Mouse (Mus musculus): ENCODE measurements around the gene Wdfy3. TPM values are rescaled to one million over a fixed set of nuclear protein-coding genes. Genes with fewer than 3 reads are reported as not detected.

The Wdfy3 gene
- polyA plus RNA-seq, 1 experiment from 2014 or later, result 14.3 TPM

DNA sequence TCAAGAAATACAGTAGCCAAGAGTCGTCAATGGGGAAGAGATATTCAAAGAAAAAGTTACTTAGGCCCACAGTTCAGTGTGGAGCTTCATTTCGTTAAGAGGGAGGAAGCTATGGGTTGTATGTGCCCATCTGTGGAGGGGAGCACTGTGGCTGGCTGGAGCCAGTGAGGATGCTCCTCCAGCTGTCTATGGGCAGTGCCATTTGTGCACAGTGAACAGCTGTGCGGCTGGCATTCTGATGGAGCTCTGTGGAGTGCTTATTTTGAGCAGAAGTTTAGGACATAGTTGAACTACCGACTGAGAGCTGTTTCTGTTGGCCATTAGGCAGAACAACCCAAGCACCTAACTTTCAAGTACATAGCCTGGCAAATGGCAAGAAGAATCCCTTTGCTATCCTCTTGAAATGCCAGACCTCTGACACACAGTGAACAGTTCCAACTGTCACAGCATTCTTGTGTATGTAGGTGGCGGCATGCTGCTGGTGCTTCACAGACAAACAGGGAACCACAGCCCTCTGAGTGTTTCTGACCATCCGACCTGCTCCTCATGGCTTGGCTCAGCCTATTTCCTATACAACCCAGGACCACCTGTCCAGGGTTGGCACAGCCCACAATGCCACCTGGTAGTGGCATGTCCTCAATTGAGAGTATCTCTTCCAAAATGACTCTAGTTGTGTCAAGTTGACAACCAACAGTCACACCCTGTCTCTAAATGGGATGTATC lies 177.9 kb downstream of the Wdfy3 start:
- no peaks in the 10 kb centered on the region for H3K9me3 ChIP-seq (replicated peaks; ENCODE audit: control insufficient read depth, low read length)
- H3K27ac ChIP-seq (ENCODE audit: low read depth, low read length), result no peak overlapping the region
- H3K36me3 ChIP-seq (ENCODE audit: control insufficient read depth, insufficient read depth, low read length), result peaks cover 43% of the 10 kb centered on the region
- no peak overlapping the region for H3K9ac ChIP-seq (ENCODE audit: low read depth, low read length)
- 84% methylated on average over 6 of the region's 6 CpGs for WGBS (ENCODE audit: insufficient replicate concordance)
- H3K4me3 ChIP-seq (ENCODE audit: low read depth, low read length), result no peak overlapping the region
- no peak for ATAC-seq (replicated peaks; ENCODE audit: insufficient number of reproducible peaks, low FRiP score, low TSS enrichment)
- no peaks in the 10 kb centered on the region for H3K4me1 ChIP-seq (ENCODE audit: control insufficient read depth, insufficient read depth, low read length)
- H3K4me2 ChIP-seq, result no peak overlapping the region
- no peaks in the 10 kb centered on the region for H3K27me3 ChIP-seq (ENCODE audit: control insufficient read depth, insufficient read depth, low read length)

DNA sequence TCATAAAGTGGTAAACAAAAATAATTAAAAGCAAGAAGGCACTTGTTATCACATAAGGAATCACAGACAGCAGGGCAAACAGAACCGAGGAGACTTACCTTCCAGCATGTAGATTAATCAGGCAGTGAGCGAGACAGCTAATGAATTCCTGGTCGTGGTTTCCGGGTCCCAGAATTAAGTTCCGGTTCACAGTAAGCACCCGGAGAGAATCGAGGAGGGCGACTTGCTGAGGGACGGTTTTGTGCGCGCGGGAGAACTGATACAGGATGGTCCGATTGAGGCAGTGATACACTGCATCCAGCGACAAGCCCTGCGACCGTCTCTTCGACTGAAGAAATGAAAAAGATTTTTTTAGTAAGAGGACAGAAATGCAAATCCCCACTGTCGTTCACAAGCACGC lies 181.7 kb downstream of the Wdfy3 start:
- Histone ChIP-seq H3K27ac (ENCODE audit: low read depth, low read length) (no peak overlapping the region), H3K36me3 (ENCODE audit: control insufficient read depth, insufficient read depth, low read length) (peaks cover 36% of the 10 kb centered on the region), H3K4me1 (ENCODE audit: control insufficient read depth, insufficient read depth, low read length) (no peaks in the 10 kb centered on the region), H3K9me3 (replicated peaks; ENCODE audit: control insufficient read depth, low read length) (no peaks in the 10 kb centered on the region), H3K27me3 (ENCODE audit: control insufficient read depth, insufficient read depth, low read length) (no peaks in the 10 kb centered on the region), H3K4me3 (ENCODE audit: low read depth, low read length) (no peak overlapping the region), H3K9ac (ENCODE audit: low read depth, low read length) (no peak overlapping the region), H3K4me2 (no peak overlapping the region)
- no peak for ATAC-seq (replicated peaks; ENCODE audit: insufficient number of reproducible peaks, low FRiP score, low TSS enrichment)
- 94% methylated on average over 19 of the region's 19 CpGs for WGBS (ENCODE audit: insufficient replicate concordance)

DNA sequence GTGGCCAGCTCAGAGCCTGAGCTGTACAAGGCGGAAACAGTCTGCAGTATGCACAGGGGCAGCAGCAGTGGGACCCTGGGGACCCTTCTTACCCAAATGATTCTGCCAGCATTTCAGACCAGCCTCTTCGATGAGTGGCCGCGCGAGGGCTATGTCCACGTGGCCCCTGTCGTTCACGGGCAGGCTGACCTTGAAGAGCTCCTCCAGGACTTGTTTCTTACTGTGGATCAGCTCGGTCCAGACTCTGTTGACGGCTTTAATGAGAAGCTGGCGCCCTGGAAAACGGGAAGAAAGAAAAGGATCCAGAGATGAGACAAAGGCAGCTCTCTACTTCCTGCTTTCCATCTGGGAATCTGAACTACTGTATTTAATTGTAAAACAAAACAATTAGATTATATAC lies 184.7 kb downstream of the Wdfy3 start:
- no peak overlapping the region for H3K9ac ChIP-seq (ENCODE audit: low read depth, low read length)
- no peak overlapping the region; the same call in 1 of the 2 replicates for H3K27ac ChIP-seq (ENCODE audit: low read depth, low read length)
- no peaks in the 10 kb centered on the region for H3K4me1 ChIP-seq (ENCODE audit: control insufficient read depth, insufficient read depth, low read length)
- H3K27me3 ChIP-seq (ENCODE audit: control insufficient read depth, insufficient read depth, low read length), result no peaks in the 10 kb centered on the region
- WGBS (ENCODE audit: insufficient replicate concordance), result 78% methylated on average over 12 of the region's 12 CpGs
- peaks cover 38% of the 10 kb centered on the region for H3K36me3 ChIP-seq (ENCODE audit: control insufficient read depth, insufficient read depth, low read length)
- no peaks in the 10 kb centered on the region for H3K9me3 ChIP-seq (replicated peaks; ENCODE audit: control insufficient read depth, low read length)
- no peak for ATAC-seq (replicated peaks; ENCODE audit: insufficient number of reproducible peaks, low FRiP score, low TSS enrichment)
- H3K4me2 ChIP-seq, result no peak overlapping the region
- no peak overlapping the region for H3K4me3 ChIP-seq (ENCODE audit: low read depth, low read length)

DNA sequence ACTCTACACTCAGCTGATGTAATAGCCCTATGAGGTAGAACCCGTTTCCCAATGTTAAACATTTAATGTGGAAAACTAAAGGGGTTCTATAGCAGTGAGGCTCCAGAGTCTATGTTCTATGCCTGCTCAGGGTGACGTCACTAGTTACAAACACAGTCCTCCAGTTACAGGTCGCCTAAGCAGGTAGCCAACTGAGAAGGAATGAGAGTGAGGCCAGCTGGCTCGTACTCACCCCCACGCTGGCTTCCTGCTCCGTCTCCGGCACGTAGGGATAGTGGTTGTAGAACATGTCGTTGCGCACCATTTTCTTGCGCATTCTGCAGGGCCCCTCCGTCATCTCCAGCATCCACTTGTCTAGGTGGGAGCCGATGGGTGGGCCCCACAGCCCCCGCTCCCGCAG lies 187.5 kb downstream of the Wdfy3 start:
- H3K36me3 ChIP-seq (ENCODE audit: control insufficient read depth, insufficient read depth, low read length), result peaks cover 25% of the 10 kb centered on the region
- no peak overlapping the region for H3K4me3 ChIP-seq (ENCODE audit: low read depth, low read length)
- WGBS (ENCODE audit: insufficient replicate concordance), result 89% methylated on average over 15 of the region's 15 CpGs
- H3K9ac ChIP-seq (ENCODE audit: low read depth, low read length), result no peak overlapping the region
- no peak overlapping the region for H3K27ac ChIP-seq (ENCODE audit: low read depth, low read length)
- no peaks in the 10 kb centered on the region for H3K27me3 ChIP-seq (ENCODE audit: control insufficient read depth, insufficient read depth, low read length)
- no peak overlapping the region for H3K4me2 ChIP-seq
- ATAC-seq (replicated peaks; ENCODE audit: insufficient number of reproducible peaks, low FRiP score, low TSS enrichment), result no peak
- no peaks in the 10 kb centered on the region for H3K9me3 ChIP-seq (replicated peaks; ENCODE audit: control insufficient read depth, low read length)
- H3K4me1 ChIP-seq (ENCODE audit: control insufficient read depth, insufficient read depth, low read length), result no peaks in the 10 kb centered on the region

DNA sequence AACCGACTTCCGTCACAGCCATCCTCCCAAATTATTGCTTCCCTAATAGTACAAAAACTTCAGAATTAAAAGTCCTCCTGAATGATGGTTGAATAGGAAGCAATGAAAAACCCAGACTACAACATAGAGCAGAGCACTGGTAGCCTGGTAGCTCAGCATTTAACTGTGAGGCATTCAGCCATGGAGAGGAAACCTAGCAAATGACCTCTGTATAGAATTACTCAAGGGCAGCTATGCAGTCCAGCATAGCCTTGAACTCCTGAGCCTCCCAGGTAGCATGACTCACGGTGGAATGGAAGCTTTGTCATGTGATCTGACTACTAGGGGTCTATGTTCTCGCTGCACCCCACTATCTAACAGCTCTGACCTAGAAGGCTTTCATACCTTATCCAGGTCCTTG lies 189.8 kb downstream of the Wdfy3 start:
- Histone ChIP-seq H3K9me3 (replicated peaks; ENCODE audit: control insufficient read depth, low read length) (no peaks in the 10 kb centered on the region), H3K27ac (ENCODE audit: low read depth, low read length) (no peak overlapping the region), H3K4me1 (ENCODE audit: control insufficient read depth, insufficient read depth, low read length) (no peaks in the 10 kb centered on the region), H3K4me2 (no peak overlapping the region), H3K27me3 (ENCODE audit: control insufficient read depth, insufficient read depth, low read length) (no peaks in the 10 kb centered on the region), H3K4me3 (ENCODE audit: low read depth, low read length) (no peak overlapping the region), H3K9ac (ENCODE audit: low read depth, low read length) (no peak overlapping the region), H3K36me3 (ENCODE audit: control insufficient read depth, insufficient read depth, low read length) (peaks cover 24% of the 10 kb centered on the region)
- no peak for ATAC-seq (replicated peaks; ENCODE audit: insufficient number of reproducible peaks, low FRiP score, low TSS enrichment)
- WGBS (ENCODE audit: insufficient replicate concordance), result 90% methylated on average over 4 of the region's 4 CpGs

DNA sequence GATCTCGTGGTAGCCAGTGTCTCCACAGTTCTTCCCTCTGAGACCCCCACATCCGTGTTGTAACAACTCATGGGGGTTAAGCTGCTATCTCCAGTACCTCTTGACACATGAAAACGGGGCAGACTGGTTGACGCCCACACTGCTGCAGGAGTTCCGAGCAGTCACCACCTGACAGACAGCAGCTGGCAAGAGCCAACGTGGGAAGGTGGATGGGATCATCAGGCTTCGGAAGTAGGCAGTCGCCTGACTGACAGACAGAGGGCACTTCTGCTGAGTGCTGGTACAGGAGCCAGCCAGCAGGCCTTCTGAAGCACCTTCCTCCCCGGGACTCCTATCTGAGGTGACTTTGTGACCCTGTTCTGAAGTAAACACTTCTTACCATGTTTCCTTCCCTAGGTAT lies 191.3 kb downstream of the Wdfy3 start:
- no peak overlapping the region for H3K4me3 ChIP-seq (ENCODE audit: low read depth, low read length)
- ATAC-seq (replicated peaks; ENCODE audit: insufficient number of reproducible peaks, low FRiP score, low TSS enrichment), result 0 out of 2 replicates have a peak, but pooled peaks have one; percentile 29
- H3K4me1 ChIP-seq (ENCODE audit: control insufficient read depth, insufficient read depth, low read length), result no peaks in the 10 kb centered on the region
- H3K4me2 ChIP-seq, result no peak overlapping the region
- 57% methylated on average over 9 of the region's 9 CpGs for WGBS (ENCODE audit: insufficient replicate concordance)
- no peaks in the 10 kb centered on the region for H3K9me3 ChIP-seq (replicated peaks; ENCODE audit: control insufficient read depth, low read length)
- H3K27me3 ChIP-seq (ENCODE audit: control insufficient read depth, insufficient read depth, low read length), result no peaks in the 10 kb centered on the region
- no peak overlapping the region for H3K9ac ChIP-seq (ENCODE audit: low read depth, low read length)
- H3K27ac ChIP-seq (ENCODE audit: low read depth, low read length), result no peak overlapping the region
- H3K36me3 ChIP-seq (ENCODE audit: control insufficient read depth, insufficient read depth, low read length), result peaks cover 25% of the 10 kb centered on the region

DNA sequence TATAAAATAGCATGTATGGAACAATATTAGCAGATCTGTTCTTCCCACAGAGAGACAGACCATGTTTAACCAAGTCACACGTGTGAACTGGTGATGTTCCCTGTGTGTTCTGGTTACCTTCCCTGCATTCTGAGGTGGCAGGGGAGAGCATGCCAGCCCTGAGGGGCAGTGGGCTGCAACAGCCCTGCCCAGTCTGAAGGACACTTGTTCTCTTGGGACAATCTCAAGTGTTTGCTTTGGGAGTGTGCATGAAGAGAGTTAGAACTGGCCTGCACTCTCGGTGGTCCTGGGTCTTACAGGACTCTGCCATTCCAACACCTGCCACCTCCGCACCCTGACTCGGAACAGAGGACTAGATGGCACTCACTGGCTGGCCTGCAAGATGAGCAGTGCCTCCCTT lies 193.5 kb downstream of the Wdfy3 start:
- Histone ChIP-seq H3K9ac (ENCODE audit: low read depth, low read length) (no peak overlapping the region), H3K4me1 (ENCODE audit: control insufficient read depth, insufficient read depth, low read length) (no peaks in the 10 kb centered on the region), H3K9me3 (replicated peaks; ENCODE audit: control insufficient read depth, low read length) (no peaks in the 10 kb centered on the region), H3K4me2 (no peak overlapping the region), H3K4me3 (ENCODE audit: low read depth, low read length) (no peak overlapping the region), H3K27ac (ENCODE audit: low read depth, low read length) (no peak overlapping the region), H3K36me3 (ENCODE audit: control insufficient read depth, insufficient read depth, low read length) (peaks cover 23% of the 10 kb centered on the region), H3K27me3 (ENCODE audit: control insufficient read depth, insufficient read depth, low read length) (no peaks in the 10 kb centered on the region)
- 89% methylated on average over 4 of the region's 4 CpGs for WGBS (ENCODE audit: insufficient replicate concordance)
- ATAC-seq (replicated peaks; ENCODE audit: insufficient number of reproducible peaks, low FRiP score, low TSS enrichment), result no peak

DNA sequence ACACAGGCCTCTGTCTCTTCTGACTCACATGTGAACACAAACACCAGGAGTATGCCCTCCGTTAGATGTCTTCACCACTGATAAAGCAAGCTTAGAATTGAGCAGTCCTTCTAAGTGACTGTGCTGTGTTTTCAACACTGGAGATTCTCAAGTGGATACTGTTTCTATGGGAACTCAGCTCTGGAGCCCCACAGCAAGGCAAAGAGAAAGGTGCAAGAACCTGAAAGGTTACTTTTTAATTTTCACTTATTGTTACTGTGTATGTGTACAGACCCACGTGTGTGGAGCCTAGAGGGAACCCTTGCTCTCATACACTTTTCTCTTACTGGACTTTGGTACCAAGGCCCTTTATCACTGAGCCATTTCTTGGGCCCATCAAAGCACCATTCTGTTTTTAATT lies 203.0 kb downstream of the Wdfy3 start:
- Histone ChIP-seq H3K9me3 (replicated peaks; ENCODE audit: control insufficient read depth, low read length) (no peaks in the 10 kb centered on the region), H3K27me3 (ENCODE audit: control insufficient read depth, insufficient read depth, low read length) (no peaks in the 10 kb centered on the region), H3K4me3 (ENCODE audit: low read depth, low read length) (no peak overlapping the region), H3K36me3 (ENCODE audit: control insufficient read depth, insufficient read depth, low read length) (peaks cover 40% of the 10 kb centered on the region), H3K4me1 (ENCODE audit: control insufficient read depth, insufficient read depth, low read length) (no peaks in the 10 kb centered on the region), H3K9ac (ENCODE audit: low read depth, low read length) (no peak overlapping the region), H3K27ac (ENCODE audit: low read depth, low read length) (no peak overlapping the region), H3K4me2 (no peak overlapping the region)
- no peak for ATAC-seq (replicated peaks; ENCODE audit: insufficient number of reproducible peaks, low FRiP score, low TSS enrichment)
- 75% methylated on average over 2 of the region's 2 CpGs for WGBS (ENCODE audit: insufficient replicate concordance)

DNA sequence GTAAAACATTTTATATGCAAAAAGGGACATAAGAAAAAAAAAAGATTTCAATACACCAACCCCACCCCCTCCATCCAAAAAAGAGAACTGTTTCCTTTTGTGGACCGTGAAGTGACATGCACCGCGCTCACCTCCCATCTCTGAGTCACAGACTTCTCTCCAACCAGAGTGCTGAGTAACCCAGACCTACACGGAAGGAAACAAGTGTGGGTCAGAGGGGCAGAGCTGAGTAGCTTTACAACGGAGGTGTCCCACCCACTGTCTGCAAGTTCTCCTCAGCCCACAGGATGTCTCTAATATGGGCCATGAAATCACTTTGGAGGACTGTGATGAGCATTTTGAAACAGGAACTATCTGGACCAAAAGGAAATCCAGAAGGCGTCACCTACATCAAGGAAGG lies 205.8 kb downstream of the Wdfy3 start:
- no peaks in the 10 kb centered on the region for H3K4me1 ChIP-seq (ENCODE audit: control insufficient read depth, insufficient read depth, low read length)
- no peak for ATAC-seq (replicated peaks; ENCODE audit: insufficient number of reproducible peaks, low FRiP score, low TSS enrichment)
- H3K27ac ChIP-seq (ENCODE audit: low read depth, low read length), result no peak overlapping the region
- H3K9ac ChIP-seq (ENCODE audit: low read depth, low read length), result no peak overlapping the region
- H3K4me3 ChIP-seq (ENCODE audit: low read depth, low read length), result no peak overlapping the region
- H3K4me2 ChIP-seq, result no peak overlapping the region
- no peaks in the 10 kb centered on the region for H3K9me3 ChIP-seq (replicated peaks; ENCODE audit: control insufficient read depth, low read length)
- WGBS (ENCODE audit: insufficient replicate concordance), result 86% methylated on average over 6 of the region's 6 CpGs
- peaks cover 33% of the 10 kb centered on the region for H3K36me3 ChIP-seq (ENCODE audit: control insufficient read depth, insufficient read depth, low read length)
- H3K27me3 ChIP-seq (ENCODE audit: control insufficient read depth, insufficient read depth, low read length), result no peaks in the 10 kb centered on the region

Data from heart, embryonic 11.5 days (tissue).